Mouse (Mus musculus): ENCODE data around the gene Reln.

- TF ChIP-seq CTCF (IDR thresholded peaks at IDR 0.05) = no peak
- TF ChIP-seq EP300 (IDR thresholded peaks at IDR 0.05) = no peak
Observed at GRCm38 (mm10) chr5:22285396-22285795, 59.1 kb downstream of the Reln start.
